Mouse (Mus musculus) brain, embryonic 14.5 days (tissue): ENCODE measurements around the gene Nppa.

Experiments used
- CTCF ChIP-seq: fragments of 200-500 bp; IDR thresholded peaks from 2 replicates; pipeline ENCODE4 v1.5.1; 2012; ENCODE audit warnings: inconsistent platforms, mild to moderate bottlenecking, moderate library complexity, borderline replicate concordance; ENCODE audit not compliant: insufficient read depth, insufficient read length; ENCODE audit errors: extremely low read depth
- POLR2A ChIP-seq: fragments of 200-500 bp; IDR thresholded peaks from 2 replicates; pipeline ENCODE4 v1.6.1; 2012; ENCODE audit warnings: mild to moderate bottlenecking, inconsistent platforms, borderline replicate concordance; ENCODE audit not compliant: poor library complexity, insufficient read depth, insufficient read length, severe bottlenecking; ENCODE audit errors: extremely low read depth

DNA sequence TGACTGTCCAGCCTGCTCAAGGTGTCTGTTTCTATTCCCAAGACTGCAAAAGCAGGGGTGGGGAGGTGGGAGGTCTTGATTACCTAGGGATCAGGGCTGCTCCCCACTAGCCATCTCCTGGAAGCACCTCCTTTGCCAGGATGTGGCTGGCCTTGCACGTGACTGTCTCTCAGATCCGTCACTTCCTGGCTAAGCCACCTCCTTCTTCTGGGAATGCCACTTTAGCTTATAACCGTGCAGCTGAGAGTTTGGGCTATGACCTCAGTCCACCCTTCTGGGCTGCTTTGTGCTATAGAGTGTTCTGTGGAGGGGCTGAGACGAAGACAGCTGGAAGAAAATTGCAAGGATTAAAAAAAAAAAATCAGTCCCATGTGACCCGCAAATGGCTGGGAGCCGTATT is 37.7 kb upstream of the Nppa start:
- TF ChIP-seq POLR2A = no peak
- TF ChIP-seq CTCF = no peak
